Mouse (Mus musculus) thymus, postnatal 14 days (tissue): Measurements from ENCODE around the gene Pdia3.
"Not testable (repeated sequence)": the region's sequence is repeated elsewhere in the genome, so short reads cannot be mapped to it uniquely, and the experiment has no call there.

Experiments used
- DNase-seq: peaks from one replicate; pipeline ENCODE4 v3.0.0; 2021

Gene Pdia3

DNA sequence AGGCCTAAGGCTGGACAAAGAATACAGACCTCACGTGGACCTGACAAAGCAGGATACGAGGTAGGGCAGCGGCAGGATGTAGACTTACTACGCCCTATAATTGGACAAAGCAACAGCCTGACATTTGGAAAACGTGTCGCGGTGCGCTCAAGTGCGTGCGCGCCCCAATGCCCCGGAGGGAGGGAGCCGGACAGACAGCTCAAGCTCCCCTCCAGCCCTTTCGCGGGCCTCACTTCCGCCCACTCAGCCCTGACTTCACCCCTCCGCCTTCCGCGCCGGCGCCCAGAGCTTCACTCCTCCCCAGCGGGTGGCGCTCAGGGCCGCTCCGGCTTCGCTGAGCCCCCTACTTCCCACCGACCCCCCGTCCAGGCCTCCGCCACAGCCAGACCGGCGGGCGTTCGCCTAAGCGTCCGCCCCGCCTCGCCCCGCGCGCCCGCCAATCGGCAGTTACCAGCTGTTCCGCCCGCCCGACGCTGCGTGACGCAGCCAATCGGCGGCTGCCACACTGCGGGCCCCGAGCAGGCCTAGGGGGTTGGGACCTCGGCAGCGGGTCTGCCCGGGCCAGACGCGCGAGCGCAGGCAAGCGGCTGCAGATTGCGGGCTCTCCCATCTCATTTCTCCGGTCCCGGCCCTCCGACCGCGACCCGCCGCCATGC is at the start of gene Pdia3, which contains the start of gene Catsper2:
TSS of gene Pdia3 (plus strand) at position 389 of the 656 bp plus-strand sequence.
TSS of gene Catsper2 (minus strand) at position 406 of the 656 bp plus-strand sequence.
- peak; percentile 97 for DNase-seq

GRCm38 (mm10) chr2:121368831-121369230 is 44.7 kb upstream of the Pdia3 start:
- no peak for DNase-seq

DNA sequence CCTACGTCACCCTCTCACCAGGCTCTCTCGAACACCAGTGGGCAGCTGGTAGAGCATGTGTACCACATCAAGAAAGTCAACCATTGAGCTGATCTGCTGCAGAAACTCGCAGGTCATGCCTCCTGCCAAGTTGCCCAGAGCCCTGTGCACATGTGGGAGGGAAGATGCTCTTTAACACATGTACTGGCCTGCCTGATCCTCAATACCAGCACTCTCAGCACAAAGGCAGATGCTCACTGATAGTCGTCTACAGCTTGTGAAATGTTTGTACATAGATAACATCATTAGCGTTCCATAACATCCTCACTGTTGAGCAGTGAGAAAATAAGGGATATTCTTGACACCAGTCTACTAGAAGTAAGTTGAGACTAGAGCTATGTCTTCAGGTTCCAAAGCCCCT is 42.7 kb upstream of the Pdia3 start:
- DNase-seq, result no peak

DNA sequence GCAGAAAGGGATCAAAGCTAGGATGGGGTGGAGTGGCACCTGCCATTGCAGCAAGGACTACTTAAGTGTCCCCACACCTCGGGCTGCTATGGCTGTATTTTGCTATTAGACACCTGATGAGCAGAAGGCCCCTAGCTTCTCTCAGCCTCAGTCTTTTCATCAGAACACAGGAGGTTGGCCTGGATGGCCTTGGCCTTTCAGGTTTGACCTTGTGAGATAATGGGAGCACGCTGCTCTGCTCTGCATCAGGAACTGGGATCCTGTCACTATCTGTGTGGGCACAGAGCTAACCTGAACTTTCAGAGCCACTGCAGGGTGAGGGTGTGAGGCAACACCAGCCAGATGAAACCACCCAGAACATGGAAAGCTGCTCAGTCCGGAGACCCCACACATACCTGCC is 41.3 kb upstream of the Pdia3 start:
- DNase-seq, result no peak

DNA sequence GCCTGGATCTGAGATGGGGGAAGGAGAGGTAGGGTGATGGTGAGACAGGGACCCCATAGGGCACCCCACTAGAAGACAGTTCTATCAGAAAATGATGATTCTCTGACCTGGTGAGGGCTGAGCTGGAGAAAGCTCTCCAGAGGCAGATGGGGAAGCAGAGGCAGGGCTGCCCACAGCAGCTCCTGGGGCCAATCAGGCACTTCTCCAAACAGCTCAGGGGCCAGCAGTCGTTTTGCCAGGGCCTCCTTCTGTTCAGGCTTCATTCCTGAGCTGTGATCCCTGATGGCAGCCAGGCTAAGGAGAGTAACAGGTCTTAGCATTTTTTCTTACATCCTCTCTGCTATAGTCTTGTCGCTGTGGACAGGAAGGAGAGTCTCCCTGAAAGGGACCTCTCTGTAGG is 38.8 kb upstream of the Pdia3 start:
- no peak for DNase-seq

- DNase-seq, result not testable (repeated sequence)
Observed at GRCm38 (mm10) chr2:121386961-121387575, 26.5 kb upstream of the Pdia3 start, which contains the start of gene Strc. TSS of gene Strc (minus strand) at chr2:121387168.

DNA sequence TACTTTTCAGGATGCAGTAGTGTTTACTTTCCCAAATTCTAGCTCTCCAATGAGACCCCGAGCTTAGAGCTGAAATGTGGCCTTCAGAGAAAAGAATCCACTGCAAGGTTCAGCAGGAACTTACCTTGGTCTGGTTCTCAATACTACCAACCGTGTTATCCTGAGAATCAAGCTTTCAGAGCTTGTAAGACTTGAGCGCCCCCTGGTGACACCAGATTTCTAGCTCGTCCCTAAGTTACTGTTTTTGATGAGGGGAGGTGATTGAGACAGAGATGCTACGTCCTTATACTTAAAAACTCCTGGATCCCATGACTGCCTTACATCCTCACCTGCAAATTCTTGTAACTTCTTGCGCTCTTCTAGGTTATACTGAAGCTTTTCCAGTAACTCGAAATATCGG is 17.0 kb upstream of the Pdia3 start:
- peak; percentile 82 for DNase-seq

DNA sequence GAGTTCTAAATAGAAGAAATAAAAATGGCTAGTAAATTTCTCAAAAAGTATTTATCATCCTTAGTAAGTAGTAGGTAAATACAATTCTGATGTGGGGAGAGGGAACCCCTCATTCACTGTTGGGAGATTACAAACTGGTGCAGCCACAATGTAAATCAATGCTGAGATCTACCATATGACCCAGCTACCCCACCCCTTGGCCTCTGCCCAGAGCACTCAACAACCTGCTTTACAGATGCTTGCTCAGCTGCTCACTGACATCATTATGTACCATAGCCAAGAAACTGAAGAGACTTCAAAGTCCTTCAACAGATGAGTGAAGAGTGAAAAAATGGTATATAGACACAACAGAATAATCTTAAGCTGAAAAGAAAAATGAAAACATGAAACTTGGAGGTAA is 10.3 kb upstream of the Pdia3 start:
- no peak for DNase-seq

GRCm38 (mm10) chr2:121408160-121408559 is 5.4 kb upstream of the Pdia3 start:
- peak; percentile 68 for DNase-seq

- DNase-seq, result no peak
Observed at GRCm38 (mm10) chr2:121412843-121413386, 660 bp upstream of the Pdia3 start.

DNA sequence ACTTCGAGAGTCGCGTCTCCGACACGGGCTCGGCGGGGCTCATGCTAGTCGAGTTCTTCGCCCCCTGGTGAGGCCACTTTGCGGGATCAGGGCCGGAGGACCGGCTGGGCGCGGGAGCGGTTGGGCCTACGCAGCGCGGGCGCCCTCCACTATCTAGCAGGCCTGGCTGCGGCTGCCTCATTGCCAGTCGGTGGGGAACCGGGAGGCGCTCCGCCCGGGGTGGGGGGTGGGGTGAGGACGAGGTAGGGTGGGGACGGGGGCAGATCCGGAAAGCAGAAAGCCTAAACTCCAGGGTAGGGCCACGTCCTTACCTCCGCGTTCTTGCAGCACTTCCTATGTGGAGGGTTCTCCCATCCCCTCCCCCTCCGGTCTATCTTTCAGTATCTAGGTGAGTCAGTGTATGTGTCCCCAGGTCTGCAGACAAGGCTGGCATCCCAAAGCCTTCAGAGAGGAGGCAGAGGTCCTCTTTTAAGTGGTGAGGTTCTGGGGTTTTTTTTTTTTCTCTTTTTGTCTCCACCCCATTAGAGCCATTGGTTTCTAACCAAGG is 637 bp downstream of the Pdia3 start:
- peak; percentile 70 for DNase-seq

- no peak for DNase-seq
Observed at GRCm38 (mm10) chr2:121415103-121415502, 1.5 kb downstream of the Pdia3 start.

DNA sequence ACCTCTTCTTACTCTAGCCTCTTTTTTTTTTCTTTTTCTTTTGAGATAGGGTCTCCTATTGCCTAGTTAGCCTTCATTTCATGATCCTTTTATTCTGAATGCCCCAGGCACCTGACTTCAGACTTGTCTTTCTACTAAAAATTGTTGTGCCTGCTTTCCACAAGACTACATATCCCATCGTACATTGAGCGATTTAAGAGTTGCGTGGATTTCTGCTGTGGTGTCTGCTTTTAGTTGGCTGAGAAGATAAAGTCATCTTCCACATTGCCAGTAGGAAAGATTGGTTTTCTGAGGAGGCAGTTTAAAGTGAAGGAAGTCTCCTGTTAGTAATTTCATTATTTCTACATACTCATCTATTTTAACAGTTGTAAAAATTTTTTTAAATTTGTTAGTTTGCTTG is 2.0 kb downstream of the Pdia3 start:
- DNase-seq, result no peak

GRCm38 (mm10) chr2:121416356-121416755 is 2.8 kb downstream of the Pdia3 start:
- DNase-seq, result no peak

DNA sequence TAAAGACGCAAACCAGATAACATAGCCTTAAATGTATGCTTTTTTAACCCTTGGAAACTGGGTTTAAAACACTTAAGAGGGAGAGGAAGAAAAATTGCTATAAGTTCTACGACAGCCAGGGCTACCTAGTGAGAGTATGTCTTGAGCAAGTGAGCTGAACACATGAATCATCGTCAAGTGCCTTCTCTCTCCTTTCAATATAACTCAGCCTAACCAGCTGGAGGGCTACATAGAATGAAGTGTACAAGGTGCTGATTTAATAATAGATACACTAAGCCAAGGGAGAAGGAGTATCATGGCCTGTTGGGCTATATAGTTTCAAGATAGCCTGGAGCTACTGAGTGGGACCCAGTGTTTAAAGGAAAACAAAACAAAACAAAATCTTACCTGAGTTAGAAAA is 4.9 kb downstream of the Pdia3 start:
- DNase-seq, result no peak

- DNase-seq, result no peak
Observed at GRCm38 (mm10) chr2:121423166-121423565, 9.6 kb downstream of the Pdia3 start.

DNA sequence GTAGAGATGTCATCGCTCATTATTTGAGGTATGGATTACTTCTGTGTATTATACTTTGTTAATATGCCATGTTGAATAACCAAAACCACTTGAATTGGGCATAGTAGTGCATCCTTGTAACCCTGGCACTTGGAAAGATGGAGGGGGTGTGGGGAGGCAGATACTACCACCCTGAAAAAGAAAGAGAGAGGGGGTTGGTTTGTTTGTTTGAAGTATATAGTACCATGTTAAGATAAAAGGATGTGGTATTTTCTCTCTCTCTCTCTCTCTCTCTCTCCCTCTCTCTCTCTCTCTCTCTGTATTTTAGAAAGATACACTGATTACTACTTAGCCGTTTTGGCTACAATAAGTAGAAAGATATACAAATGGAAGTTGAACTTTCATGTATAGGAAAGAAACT is 12.3 kb downstream of the Pdia3 start:
- DNase-seq, result no peak

DNA sequence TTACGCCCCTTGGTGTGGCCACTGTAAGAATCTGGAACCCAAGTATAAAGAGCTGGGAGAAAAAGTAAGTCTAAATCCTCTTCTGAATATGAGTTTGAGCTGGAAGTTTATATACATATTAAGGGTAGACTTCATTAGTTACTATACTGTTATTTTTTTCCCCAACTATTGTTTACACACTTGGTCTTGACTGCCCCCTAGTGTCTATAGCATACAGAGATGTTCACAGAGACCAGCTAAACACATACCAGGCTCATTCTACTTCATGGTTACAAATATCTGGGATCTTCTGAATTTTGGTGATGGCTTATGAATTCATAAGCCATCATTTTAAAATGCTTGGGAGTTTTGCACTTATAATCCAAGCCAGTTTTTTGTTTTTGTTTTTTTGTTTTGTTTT is 21.3 kb downstream of the Pdia3 start:
- peak; percentile 41 for DNase-seq

DNA sequence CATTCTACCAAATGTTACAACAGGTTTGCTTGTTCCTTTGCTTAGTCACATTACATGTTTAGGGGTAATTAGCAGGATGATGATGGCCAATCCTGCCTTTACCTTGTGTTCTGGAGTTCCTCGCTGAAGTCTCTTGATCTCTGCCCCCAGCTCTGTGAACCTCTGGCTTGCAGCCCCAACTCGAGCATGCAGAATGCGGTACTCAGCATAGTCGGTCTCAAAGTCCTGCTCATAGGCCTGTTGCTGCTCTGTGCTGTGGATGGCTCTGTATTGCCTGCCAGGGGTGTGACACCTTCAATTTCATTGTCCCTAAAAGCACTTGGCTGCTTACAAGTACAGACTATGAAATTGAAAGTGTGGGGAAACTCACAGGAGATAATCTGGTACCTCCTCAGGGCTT is 26.2 kb downstream of the Pdia3 start:
- DNase-seq, result no peak

GRCm38 (mm10) chr2:121440834-121441605 is 27.4 kb downstream of the Pdia3 start:
- no peak for DNase-seq

GRCm38 (mm10) chr2:121441800-121442199 is 28.2 kb downstream of the Pdia3 start:
- DNase-seq, result peak; percentile 7

- DNase-seq, result peak; percentile 66
Observed at GRCm38 (mm10) chr2:121442259-121443067, 28.9 kb downstream of the Pdia3 start.

GRCm38 (mm10) chr2:121443068-121443349 is 29.4 kb downstream of the Pdia3 start:
- DNase-seq, result no peak
